Mouse (Mus musculus): ENCODE data around the gene Pkn1. TPM values are rescaled to one million over a fixed set of nuclear protein-coding genes. Genes with fewer than 3 reads are reported as not detected.

The Pkn1 gene
- total RNA-seq, 2 experiments from 2014 or later: 60.9 to 65.6 TPM

- TF ChIP-seq CTCF (IDR thresholded peaks at IDR 0.05): no peak
- DNase-seq (ENCODE audit: extremely low spot score in 1 of 2, low spot score in 2 of 2): no peak
- intact Hi-C loops (cut with DNase I): loop anchor here (5.0 kb wide), 1 partner anchor 60 kb away; no protein-coding TSS in a partner anchor
- Histone ChIP-seq H3K27ac (no peak overlapping the region), H3K4me3 (no peak overlapping the region)
Measured at GRCm38 (mm10) chr8:83722631-83723030, 23.7 kb upstream of the Pkn1 start.

DNA sequence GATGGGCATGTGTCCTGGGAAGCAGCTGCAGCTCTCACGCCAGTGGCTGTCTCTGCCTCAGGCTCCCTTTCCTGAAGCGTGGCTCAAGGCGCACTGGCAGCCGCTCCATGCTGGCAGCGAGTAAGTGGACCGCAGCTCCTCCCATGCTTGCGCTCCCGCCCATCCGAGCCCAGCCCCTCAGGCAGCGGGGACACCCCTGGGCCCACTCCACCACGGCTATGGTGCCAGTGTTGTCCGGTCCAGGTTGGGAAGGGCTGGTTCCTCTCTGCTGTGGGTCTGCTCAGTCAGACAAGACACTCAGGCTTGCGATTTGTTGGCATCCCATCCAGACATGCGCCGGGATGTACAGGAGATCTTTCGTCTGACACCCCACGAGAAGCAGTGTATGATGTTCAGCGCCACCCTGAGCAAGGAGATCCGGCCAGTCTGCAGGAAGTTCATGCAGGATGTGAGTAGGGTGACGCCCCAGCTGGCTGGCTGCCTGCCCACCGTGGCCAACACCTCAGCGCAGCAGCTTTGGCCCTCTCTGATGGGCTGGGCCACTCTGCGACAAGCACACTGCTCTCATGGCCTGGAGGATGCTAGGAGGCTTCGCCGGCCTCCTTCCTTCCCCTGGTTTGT lies 22.5 kb upstream of the Pkn1 start:
- Histone ChIP-seq H3K4me3 (no peak overlapping the region), H3K27ac (no peak overlapping the region)
- TF ChIP-seq CTCF (IDR thresholded peaks at IDR 0.05): no peak
- DNase-seq (ENCODE audit: extremely low spot score in 1 of 2, low spot score in 2 of 2): no peak
- intact Hi-C loops (cut with DNase I): loop anchor here (5.0 kb wide), 1 partner anchor 59 kb away; no protein-coding TSS in a partner anchor

DNA sequence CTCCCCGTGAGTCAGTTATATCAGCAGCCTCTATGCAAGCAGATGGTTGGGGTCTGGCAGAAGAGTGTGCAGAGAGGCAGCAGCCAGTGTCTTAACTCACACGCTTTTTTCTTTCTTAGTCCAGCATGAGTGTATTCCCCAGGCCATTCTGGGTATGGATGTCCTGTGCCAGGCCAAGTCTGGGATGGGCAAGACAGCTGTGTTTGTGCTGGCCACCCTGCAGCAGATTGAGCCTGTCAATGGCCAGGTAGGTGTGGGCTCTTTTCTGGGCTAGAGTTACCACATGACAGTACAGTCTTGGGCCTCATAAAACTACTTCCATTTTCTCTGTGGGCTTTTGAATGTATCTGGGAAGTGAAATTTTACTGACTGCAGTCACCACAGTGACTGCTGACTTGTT lies 20.7 kb upstream of the Pkn1 start:
- TF ChIP-seq CTCF (IDR thresholded peaks at IDR 0.05): no peak
- DNase-seq (ENCODE audit: extremely low spot score in 1 of 2, low spot score in 2 of 2): no peak
- no peak overlapping the region for H3K27ac ChIP-seq
- intact Hi-C loops (cut with DNase I): loop anchor here (5.0 kb wide), 1 partner anchor 57 kb away; no protein-coding TSS in a partner anchor
- H3K4me3 ChIP-seq: no peak overlapping the region

DNA sequence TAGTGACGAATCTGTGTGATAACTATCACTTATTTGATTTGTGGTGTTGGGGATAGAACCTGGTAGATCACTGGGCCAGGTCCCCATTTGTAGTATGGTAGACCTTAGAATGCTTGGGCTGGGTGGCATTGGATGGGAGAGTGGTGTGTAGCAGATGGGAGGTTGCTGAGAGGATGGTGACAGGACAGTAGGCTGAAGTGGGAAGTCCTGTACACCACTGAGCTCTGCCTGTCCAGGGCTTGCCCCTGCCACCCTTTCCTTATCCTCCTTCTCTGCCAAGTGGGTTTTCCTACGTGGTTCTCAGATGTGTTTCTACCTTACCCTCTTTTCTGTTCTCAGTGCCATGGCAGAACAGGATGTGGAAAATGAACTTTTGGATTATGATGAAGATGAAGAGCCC lies 20.1 kb upstream of the Pkn1 start:
- no peak overlapping the region for H3K4me3 ChIP-seq
- H3K27ac ChIP-seq: no peak overlapping the region
- no peak for TF ChIP-seq CTCF (IDR thresholded peaks at IDR 0.05)
- intact Hi-C loops (cut with DNase I): no loop called here
- no peak for DNase-seq (ENCODE audit: extremely low spot score in 1 of 2, low spot score in 2 of 2)

DNA sequence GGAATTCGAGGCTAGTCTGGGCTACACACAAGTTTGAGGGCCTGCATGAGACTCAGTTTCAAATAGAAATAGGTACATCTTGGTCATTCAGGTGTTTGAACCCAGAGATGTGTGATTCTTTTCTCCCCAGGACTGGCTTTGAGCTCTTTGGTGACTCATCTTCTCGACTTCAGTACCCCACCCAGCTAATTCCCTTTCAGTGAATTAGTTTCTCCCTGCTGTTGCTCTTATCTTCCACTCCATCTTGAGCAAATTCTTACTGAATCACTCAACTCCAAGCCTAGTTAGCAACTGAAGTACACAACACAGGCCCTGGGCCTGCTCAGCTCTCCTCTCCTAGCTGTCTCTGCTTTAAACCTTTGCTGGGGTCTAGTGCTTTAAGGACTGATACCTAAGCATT lies 17.6 kb upstream of the Pkn1 start:
- intact Hi-C loops (cut with DNase I): no loop called here
- no peak for TF ChIP-seq CTCF (IDR thresholded peaks at IDR 0.05)
- Histone ChIP-seq H3K27ac (no peak overlapping the region), H3K4me3 (no peak overlapping the region)
- DNase-seq (ENCODE audit: extremely low spot score in 1 of 2, low spot score in 2 of 2): no peak

- intact Hi-C loops (cut with DNase I): no loop called here
- no peak for TF ChIP-seq CTCF (IDR thresholded peaks at IDR 0.05)
- no peak for DNase-seq (ENCODE audit: extremely low spot score in 1 of 2, low spot score in 2 of 2)
- H3K27ac ChIP-seq: peak overlapping the region; percentile 96
- peak overlapping the region; percentile 95 for H3K4me3 ChIP-seq
Measured at GRCm38 (mm10) chr8:83715771-83716170, 16.8 kb upstream of the Pkn1 start.

- TF ChIP-seq CTCF (IDR thresholded peaks at IDR 0.05): no peak; the same call in 1 of the 2 replicates
- DNase-seq (ENCODE audit: extremely low spot score in 1 of 2, low spot score in 2 of 2): peak; percentile 91 to 94
Measured at GRCm38 (mm10) chr8:83715031-83715690, 16.2 kb upstream of the Pkn1 start, which contains the start of gene Ddx39. TSS of gene Ddx39 (plus strand) at chr8:83715177.

GRCm38 (mm10) chr8:83714676-83715030 lies 15.7 kb upstream of the Pkn1 start:
- TF ChIP-seq CTCF (IDR thresholded peaks at IDR 0.05): no peak
- H3K4me3 ChIP-seq: peak overlapping the region; percentile 95
- no peak for DNase-seq (ENCODE audit: extremely low spot score in 1 of 2, low spot score in 2 of 2)
- intact Hi-C loops (cut with DNase I): no loop called here
- peak overlapping the region; percentile 77 for H3K27ac ChIP-seq

More at GRCm38 (mm10) chr8:83715031-83715690, 16.2 kb upstream of the Pkn1 start, which contains the start of gene Ddx39:
- intact Hi-C loops (cut with DNase I): no loop called here
- peak within 1 kb of the TSS; percentile 96 for H3K27ac ChIP-seq
- H3K4me3 ChIP-seq: peak within 1 kb of the TSS; percentile 95

DNA sequence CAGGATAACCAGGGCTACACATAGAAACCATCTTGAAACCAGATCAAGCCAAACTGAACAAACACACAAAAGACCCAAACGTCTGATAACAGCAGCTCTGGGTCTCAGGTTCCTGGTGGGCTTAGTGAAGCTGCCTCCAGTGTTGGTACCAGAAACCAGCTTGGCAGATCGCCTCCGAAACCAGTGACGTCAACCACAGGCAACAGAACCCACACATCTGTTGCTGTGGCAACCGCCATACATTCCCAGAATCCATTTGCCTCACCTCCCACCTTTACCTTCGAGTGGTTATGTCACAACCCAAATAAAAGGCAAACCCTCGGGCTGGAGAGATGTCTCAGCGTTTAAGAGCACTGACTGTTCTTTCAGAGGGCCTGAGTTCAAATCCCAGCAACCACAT lies 8.6 kb upstream of the Pkn1 start:
- TF ChIP-seq CTCF (IDR thresholded peaks at IDR 0.05): no peak
- DNase-seq (ENCODE audit: extremely low spot score in 1 of 2, low spot score in 2 of 2): peak in 1 of 2 experiments; percentile 60
- 0 out of 2 replicates have a peak overlapping the region, but pooled peaks have one; percentile 28 for H3K27ac ChIP-seq
- no peak overlapping the region for H3K4me3 ChIP-seq
- intact Hi-C loops (cut with DNase I): no loop called here

DNA sequence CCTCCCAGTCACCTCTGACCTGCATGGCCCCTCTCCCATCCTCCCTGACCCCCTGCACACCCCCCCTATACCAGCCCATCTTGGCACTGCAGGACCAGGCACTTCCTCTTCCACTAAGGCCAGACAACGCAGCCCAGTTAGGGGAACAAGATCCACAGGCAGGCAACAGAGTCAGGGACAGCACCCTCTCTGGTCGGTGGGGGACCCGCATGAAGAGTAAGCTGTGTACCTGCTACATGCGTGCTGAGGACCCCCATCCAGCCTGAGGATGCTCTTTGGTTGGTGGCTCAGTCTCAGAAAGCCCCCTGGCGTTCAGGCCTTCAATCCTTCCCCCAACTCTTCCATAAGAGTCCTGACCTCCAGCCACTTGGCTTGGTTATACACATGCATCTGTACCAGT lies 7.4 kb upstream of the Pkn1 start:
- DNase-seq (ENCODE audit: extremely low spot score in 1 of 2, low spot score in 2 of 2): no peak
- Histone ChIP-seq H3K4me3 (no peak overlapping the region), H3K27ac (no peak overlapping the region)
- intact Hi-C loops (cut with DNase I): no loop called here
- TF ChIP-seq CTCF (IDR thresholded peaks at IDR 0.05): no peak

GRCm38 (mm10) chr8:83703426-83703825 lies 4.4 kb upstream of the Pkn1 start:
- TF ChIP-seq CTCF (IDR thresholded peaks at IDR 0.05): no peak
- peak overlapping the region; percentile 22; the same call in 1 of the 2 replicates for H3K27ac ChIP-seq

DNA sequence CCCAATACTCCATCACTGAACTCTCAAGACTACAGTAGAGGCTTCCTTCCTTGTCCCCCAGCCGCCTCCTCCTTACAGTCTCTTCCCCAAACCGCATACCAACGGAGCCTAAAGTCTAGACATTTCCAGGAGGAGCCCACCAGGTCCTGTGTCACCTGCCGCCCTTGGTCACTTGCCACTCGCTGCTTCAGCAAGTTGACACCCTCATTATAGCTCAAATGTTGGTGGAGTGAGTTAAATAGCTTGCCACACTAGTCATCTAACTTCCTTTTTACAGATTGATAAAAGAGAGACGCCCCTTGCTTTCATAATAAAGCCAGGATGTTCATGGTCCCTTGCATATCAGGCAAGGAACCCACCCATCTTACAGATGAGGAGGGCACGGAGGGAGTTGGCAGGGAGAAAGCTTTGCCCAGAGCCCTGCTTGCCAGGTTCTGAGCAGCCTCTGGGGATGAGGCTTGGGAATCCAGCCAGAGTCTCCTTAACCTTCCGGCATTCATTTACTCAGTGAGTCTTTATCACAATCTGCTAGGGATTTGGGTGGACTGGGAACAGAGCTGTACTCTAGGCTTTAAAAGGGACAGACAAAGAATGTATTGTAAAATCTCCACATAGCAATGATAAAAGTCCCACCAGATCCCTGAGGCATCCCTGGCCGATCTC lies 1.6 kb upstream of the Pkn1 start:
- Histone ChIP-seq H3K27ac (no peak overlapping the region), H3K4me3 (no peak overlapping the region)
- intact Hi-C loops (cut with DNase I): no loop called here
- TF ChIP-seq CTCF (IDR thresholded peaks at IDR 0.05): no peak
- DNase-seq (ENCODE audit: extremely low spot score in 1 of 2, low spot score in 2 of 2): no peak

More at GRCm38 (mm10) chr8:83703426-83703825, 4.4 kb upstream of the Pkn1 start:
- intact Hi-C loops (cut with DNase I): no loop called here
- DNase-seq (ENCODE audit: extremely low spot score in 1 of 2, low spot score in 2 of 2): no peak
- no peak overlapping the region for H3K4me3 ChIP-seq
